Mouse (Mus musculus): ENCODE data around the gene Araf. TPM values are rescaled to one million over a fixed set of nuclear protein-coding genes. Genes with fewer than 3 reads are reported as not detected.

Araf gene
- polyA plus RNA-seq, 1 experiment from 2014 or later, result 103 TPM

Small RNA genes within 50 kb of the gene (microRNA-seq; reads per million reads assigned to microRNA genes)
- gene Gm24824 (not detected), gene Mir5617 (not detected)

Other genes with a start within 250 kb of the Araf start
- 5.9 and 6.2 TPM in 2 replicates for gene Rgn, start 248.0 kb upstream of the Araf start, polyA plus RNA-seq (2014; fragmentation: Nextera tagmentation; extraction: Ambion mirVana)
- gene Rbm10, start 180.3 kb upstream of the Araf start, polyA plus RNA-seq (2014; fragmentation: Nextera tagmentation; extraction: Ambion mirVana), result 54.1 and 68.3 TPM in 2 replicates
- 243 and 313 TPM in 2 replicates for gene Ndufb11, start 180.2 kb upstream of the Araf start, polyA plus RNA-seq (2014; fragmentation: Nextera tagmentation; extraction: Ambion mirVana)
- gene Uba1, start 139.5 kb upstream of the Araf start, polyA plus RNA-seq (2014; fragmentation: Nextera tagmentation; extraction: Ambion mirVana), result 118 and 194 TPM in 2 replicates
- gene Cdk16, start 109.9 kb upstream of the Araf start, polyA plus RNA-seq (2014; fragmentation: Nextera tagmentation; extraction: Ambion mirVana), result 76.7 and 80.6 TPM in 2 replicates
- gene Usp11, start 93.9 kb upstream of the Araf start, polyA plus RNA-seq (2014; fragmentation: Nextera tagmentation; extraction: Ambion mirVana), result 22.7 and 39.7 TPM in 2 replicates
- gene Timp1, start 72.4 kb downstream of the Araf start, polyA plus RNA-seq (2014; fragmentation: Nextera tagmentation; extraction: Ambion mirVana), result 23.1 and 28.7 TPM in 2 replicates
- 0.10 and 0.12 TPM in 2 replicates for gene Syn1, start 123.2 kb downstream of the Araf start, polyA plus RNA-seq (2014; fragmentation: Nextera tagmentation; extraction: Ambion mirVana)
- gene Cfp, start 133.7 kb downstream of the Araf start, polyA plus RNA-seq (2014; fragmentation: Nextera tagmentation; extraction: Ambion mirVana), result 4.6 and 6.3 TPM in 2 replicates
- 9.2 and 11.5 TPM in 2 replicates for gene Elk1, start 152.8 kb downstream of the Araf start, polyA plus RNA-seq (2014; fragmentation: Nextera tagmentation; extraction: Ambion mirVana)
- gene Uxt, start 164.2 kb downstream of the Araf start, polyA plus RNA-seq (2014; fragmentation: Nextera tagmentation; extraction: Ambion mirVana), result 52.9 and 66.9 TPM in 2 replicates

All from kidney, embryonic 14.5 days (tissue).